Mouse (Mus musculus): ENCODE data around the gene Inca1.
A peak's percentile ranks its signal among the peaks of the same experiment; 100 is the strongest.

Inca1 gene

DNA sequence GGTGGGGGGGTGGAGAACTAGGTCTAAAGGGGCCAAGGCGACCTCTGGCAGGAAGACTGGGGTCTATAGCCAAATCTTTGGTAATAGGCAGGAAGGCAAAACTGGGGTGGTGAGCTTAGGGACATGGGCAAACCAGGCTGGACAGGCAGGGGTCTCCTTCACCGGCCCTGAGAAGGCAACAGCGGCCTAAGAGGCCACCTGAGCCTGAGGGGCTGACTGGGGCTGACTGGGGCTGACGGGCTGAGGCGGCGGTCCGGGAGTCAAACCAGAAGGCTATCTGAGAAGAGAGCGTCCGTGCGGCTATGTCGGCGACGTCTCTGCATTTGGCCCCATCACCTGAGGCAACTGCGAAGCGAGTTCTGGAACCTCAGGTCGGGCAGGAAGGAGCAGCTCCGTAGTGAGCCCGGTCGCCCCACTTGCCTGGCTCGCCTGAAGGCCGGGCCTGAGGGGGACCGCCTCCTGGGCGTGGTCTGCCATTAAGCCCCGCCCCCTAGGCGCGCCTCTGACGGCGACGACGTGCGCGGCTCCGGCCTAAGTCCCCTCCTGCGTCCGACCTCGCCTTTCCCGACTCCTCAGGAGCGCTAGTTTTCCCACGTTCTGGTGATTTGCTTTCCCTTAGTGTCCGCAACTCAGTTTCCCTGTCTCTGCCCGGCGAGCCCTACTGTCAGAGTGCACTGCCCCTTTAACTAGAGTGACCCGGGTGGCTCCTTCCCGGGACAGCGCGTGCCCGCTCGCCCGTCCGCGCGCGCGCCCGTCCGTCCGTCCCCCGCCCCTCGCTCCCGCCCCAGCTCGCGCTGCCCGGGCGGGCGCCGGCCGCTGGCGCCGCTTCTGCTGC lies at the start of gene Inca1, which contains the start of gene Kif1c:
Inca1 (minus strand) TSS at position 434 of the 835 bp plus-strand sequence.
Kif1c (plus strand) TSS at position 827 of the 835 bp plus-strand sequence.
- peak; percentile 92 for DNase-seq (ENCODE audit: extremely low spot score, low spot score)

DNA sequence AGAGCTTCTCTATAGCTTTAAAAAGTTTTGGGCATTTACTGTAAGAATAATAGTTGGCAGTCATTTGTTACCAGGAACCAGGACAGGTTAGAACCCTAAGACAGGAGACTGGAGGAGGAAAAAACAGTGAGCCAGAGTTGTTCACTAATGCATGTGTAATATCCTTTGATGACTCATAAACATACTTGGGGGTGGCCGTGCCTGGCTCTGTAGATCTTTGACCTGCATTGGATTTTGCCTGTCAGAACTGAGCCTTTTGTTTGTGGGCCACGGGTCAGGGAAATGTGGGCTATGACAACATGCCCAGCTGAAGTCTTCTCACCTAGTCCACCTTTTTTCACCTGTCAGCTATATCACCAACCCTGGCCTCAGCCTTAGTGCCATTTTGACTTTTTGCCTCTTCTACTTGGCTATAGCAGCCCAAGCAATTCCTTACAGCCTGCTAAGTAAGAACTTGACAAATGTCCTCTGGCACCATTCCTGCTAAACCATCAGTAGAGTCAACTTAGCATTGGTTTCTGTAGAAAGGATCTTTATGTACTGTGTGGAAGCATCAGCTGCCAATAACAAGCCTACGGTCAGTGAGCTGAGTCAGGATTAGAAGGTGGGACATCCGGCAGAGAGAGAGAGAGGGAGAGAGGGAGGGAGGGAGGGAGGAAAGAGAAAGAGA lies 48.1 kb upstream of the Inca1 start:
- DNase-seq (ENCODE audit: extremely low spot score, low spot score): no peak

DNA sequence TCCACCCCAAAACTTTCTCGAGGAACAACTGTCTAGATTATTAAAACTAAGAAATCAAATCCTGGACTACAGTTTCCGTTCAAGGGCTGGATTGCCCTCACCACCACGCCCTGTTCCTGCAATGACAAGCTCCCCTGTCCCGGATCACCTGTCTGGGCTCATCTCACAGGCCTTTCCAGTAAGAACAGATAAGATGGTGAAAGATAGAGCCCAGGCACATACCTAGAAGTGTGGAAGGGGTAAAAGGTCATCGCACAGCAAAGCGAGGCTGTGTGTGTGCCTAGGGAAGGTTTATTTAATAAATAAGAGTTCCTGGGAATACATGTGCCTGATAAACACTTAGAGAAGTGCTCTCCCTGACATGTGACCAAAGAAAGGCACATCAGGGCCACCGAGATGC lies 45.7 kb upstream of the Inca1 start:
- DNase-seq (ENCODE audit: extremely low spot score, low spot score): no peak

DNA sequence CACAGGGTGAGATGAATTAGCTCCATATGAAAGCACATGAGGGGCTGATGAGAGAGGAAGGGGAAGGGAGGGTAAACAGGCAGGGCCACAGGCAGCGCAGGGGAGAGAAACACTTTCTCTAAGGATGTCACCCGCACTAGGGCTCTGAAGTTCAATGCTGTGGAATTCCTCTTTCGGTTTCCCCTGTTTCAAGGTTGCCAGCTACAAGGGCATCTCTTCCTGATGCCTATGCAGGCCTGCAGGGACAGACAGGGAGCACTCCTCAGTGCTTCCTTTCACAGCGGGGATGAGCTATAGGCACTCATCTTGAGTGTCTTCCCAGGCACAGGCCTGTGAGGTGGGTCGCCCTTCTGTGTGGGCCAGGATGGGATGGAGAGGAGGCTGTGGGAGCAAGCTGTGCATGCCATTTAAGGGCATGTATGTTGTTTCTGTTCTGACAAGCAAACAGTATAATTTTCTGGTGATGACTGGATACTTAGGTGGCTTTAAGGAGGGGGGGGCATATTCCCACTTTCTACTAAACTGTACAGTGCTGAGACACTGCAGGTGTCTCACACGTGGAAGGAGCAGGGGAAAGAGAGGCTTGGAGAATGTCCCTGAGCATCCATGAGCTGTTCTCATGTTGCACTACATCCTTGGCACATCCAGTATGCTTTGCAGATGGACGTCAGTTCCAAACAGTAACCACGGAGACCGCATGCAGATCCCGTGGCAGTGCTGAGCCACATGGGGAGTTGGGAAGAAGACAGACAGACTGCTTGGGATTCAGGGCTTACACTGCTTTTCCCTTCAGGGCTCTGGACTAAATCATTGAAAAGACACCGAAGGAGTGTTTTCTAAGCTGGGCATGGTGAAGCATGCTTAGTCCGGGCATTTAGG lies 42.9 kb upstream of the Inca1 start:
- no peak for DNase-seq (ENCODE audit: extremely low spot score, low spot score)

DNA sequence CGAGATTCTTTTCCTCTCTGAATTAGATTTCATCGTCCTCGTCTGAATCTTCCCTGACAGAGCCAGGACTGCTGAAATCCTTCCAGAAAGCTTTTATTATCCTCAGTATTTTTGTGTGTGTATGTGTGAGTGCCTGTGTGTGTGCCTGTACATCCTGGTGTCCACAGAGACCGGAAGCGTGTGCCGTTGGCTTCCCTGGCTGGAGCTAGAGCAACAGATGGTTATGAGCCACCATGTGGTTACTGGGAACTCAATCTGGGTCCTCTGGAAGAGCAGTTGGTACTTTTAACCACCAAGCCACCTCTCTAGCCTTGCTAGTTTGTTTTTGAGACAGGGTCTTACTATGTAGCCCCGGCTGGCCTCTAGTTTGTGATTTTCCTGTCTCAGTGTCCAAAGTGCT lies 42.2 kb upstream of the Inca1 start:
- no peak for DNase-seq (ENCODE audit: extremely low spot score, low spot score)

DNA sequence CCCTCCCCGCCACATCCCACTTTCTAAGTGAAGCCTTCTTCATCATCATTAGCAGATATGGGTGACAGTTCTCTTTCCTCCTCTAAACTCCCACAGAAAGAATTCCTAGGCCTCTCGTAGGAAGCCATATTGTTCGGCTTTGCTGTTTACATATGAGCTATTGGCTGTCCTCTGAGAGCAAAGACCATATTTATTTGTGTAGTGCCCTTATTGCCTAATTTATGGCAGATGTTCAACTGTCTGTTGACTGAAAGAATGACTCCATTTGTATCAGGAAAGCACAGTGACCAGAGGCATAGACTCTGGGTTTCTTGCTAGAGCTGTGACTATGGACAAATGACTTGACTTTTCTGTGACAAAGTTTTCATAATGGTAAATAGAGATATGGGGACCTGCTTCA lies 41.6 kb upstream of the Inca1 start:
- no peak for DNase-seq (ENCODE audit: extremely low spot score, low spot score)

DNA sequence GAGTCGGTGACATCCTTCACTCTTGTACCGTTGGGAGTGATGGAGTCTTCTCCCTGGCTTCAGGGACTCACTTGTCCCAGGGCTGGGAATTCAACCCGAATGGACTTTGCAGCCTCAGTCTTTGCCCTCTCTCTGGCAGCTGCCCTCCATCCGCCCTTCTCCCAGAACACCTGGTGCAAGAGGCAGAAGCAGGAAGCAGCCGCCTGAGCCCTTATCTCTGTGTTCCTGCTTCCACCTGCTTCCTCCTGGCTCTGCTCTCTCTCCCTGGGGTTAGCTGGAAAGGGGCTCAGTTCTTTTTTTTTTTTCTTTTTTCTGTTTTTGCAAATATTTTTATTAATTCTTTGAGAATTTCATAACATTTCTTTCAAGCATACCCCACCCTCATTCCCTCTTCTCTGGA lies 37.8 kb upstream of the Inca1 start:
- DNase-seq (ENCODE audit: extremely low spot score, low spot score): no peak

DNA sequence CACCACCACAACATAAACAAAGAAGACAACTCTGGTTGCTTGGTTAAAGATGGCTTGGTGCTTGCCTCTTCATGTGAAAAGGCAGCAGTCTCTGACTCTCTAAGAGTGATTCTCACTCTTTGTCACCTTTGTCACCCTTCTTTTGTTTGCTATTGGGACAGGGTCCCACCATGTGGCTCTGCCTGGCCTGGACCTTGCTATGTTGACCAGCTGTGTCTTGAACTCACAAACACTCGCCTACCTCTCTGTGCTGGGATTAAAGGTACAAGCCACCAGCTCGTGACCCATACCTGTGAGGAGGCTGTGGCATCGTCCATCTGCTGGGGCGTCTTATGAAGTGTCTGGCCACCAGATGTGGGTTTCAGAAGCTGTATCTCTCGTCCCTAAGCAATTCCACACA lies 33.3 kb upstream of the Inca1 start:
- no peak for DNase-seq (ENCODE audit: extremely low spot score, low spot score)

DNA sequence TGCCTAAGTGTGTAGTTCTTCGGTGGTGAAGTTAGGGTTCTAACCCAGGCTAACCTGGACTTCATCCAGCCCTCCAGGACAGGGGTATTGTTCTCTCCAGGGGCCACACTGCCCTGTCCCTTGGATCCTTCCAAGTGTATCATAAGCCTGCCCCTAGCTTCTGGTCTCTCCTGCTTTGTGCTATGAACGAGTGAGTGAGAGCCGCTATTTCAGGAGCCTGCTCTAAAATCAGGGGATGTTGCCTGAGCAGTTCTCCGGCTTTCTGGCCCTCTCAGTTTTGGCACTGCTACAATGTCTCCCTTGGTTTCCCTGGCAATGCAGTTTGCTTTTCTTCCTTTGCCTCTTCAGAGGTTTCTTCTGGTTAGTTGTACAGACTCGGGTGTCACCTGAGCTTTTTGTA lies 31.2 kb upstream of the Inca1 start:
- DNase-seq (ENCODE audit: extremely low spot score, low spot score): no peak

DNA sequence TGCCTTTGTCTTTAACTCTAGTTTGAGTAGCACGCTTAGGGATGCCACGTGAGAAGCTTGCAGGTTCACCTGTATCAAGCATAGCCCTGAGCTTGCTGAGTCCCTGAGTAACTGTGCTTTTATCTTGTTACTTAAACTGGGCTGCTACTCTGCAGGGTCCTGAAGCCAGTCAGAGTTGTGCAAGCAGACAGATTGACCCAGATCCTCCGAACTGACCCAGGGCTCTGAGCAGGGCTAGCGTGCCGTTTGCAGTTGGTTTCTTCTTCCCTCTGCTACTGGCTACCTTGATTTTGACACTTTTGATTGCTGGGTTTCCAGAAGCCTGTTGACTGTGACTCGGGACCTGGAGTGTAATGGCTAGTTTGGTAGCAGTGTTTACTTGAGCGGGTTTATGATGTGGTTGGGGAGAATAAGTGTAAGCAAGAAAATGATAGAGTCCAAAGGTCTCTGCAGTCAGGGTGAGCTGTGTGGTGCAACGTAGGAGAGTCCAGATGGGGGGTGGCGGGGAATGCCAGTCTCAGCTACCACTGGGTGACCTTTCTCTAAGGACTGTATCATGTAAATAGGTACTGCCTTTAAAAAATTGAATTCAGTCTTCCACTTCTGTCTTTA lies 30.6 kb upstream of the Inca1 start:
- DNase-seq (ENCODE audit: extremely low spot score, low spot score): no peak

DNA sequence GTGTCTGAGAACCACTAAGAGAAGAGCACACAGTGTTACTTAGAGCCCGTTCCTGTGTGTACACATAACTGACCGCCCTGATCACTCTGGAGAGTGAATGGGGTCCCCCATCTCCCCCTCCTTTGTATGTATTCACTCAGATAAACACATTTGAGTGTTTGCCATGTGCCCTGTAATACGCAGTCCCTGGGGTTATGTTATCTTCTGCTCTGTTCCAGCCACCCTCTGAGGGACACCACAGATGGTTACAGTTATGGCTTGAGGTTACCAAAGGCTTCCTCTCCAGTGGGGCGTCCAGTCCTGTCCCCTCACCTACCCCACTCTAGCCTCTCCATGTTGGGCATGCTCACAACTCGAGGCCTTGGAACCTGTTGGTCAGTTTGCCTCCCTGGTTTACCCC lies 27.4 kb upstream of the Inca1 start:
- no peak for DNase-seq (ENCODE audit: extremely low spot score, low spot score)

DNA sequence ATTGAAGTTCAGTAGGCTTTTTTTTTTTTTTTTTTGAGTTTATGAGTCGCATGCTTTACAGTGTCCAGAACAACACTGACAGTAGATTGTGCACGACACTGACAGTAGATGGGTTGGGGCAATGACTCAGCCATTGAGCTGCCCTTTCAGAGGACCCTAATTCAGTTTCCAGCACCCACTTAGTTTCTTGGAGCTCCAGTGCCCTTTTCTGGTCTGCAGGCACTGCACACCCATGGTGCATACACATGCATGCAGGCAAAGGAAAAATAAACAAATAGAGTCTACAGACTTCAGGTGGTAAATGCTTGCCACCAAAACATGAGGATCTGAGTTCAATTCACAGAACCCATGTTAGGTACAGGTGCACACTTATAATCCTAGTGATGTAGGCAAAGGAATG lies 26.6 kb upstream of the Inca1 start:
- DNase-seq (ENCODE audit: extremely low spot score, low spot score): no peak

DNA sequence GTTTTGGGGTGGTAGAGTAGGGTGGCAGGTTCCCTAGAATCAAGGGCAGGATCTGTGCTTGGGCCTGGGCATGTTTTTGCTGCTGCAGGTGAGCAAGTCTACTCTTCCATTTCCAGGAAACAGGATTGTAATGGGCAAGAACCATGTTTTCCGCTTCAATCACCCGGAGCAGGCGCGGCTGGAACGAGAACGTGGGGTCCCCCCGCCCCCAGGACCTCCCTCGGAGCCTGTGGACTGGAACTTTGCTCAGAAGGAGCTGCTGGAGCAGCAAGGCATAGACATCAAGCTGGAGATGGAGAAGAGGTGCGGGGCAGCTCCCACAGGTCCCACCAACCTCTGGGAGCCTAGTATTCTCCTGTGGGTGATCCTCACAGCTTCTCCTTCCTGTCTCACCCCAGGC lies 24.8 kb upstream of the Inca1 start:
- no peak for DNase-seq (ENCODE audit: extremely low spot score, low spot score)

DNA sequence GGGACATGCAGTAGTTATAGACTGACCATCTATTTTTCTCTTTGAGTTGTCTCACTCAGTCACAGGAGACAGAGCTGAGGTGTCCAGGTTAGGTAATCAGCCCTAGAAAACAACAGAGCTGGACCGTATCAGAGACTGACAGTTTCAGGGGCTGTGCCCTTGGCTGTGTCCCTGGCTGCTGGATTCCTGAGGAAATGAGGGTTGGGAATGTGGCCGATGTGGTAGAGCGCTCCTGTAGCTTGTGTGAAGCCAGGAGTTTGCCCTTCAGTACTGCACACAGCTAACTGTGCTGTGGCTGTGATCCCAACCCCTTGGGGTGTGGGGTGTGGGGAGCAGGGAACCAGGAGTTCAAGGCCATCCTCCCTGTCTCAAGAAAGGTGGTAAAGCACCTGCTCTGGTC lies 21.1 kb upstream of the Inca1 start:
- no peak for DNase-seq (ENCODE audit: extremely low spot score, low spot score)

DNA sequence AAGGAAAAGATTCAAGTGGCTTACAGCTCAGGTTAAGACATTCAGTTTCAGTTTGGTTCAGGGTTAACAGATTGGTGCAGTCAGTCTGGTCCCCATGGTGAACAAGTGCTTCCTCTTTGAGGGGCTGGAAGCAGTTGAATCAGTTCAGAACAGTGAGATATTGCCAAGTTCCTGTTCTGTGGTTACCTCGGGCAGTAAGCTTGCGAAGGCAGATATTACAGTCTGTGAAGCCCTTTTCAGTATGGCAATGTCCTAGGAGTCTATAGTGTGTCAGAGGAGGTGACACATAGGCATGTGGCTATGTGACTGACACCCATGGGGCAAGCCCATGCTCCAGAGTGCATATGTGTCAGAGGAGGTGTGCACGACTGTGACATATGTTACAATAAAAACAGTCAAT lies 20.6 kb upstream of the Inca1 start:
- no peak for DNase-seq (ENCODE audit: extremely low spot score, low spot score)

DNA sequence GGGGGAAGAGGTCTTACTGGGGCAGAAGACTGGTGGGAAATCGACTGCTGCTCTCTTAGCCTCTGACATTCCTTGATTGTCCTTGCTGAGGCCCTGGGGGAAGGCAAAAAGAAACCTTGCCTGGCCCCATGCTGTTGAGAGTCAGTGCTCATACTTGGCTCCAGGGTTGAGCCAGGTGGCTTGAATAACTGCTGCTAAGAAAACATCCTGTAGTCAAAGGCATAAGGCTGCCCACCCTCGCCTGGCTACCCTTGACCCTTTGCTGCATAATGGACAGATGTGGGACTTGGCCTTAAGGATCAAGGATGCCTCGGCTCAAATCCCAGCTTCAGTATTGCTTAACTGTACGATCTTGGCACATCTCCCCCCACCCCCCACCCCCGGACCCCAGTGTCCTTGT lies 18.5 kb upstream of the Inca1 start:
- no peak for DNase-seq (ENCODE audit: extremely low spot score, low spot score)

DNA sequence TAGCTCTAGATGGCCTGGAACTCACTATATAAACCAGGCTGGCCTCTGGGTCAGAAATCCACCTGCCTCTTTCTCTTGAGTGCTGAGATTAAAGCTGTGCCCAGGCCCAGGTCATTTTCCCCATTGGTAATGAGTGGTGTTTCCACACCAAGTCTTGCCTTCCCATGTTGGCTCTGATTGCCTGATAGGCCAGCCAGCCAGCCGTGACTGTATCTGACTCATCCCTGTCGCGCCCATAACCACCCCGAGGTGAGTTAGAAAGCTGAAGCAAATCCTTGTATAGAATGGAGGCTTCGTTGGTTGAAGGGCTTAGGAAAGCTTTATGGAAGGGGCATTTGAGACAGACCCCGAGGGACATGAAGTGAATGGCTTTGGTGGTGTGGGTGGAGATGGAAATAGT lies 15.9 kb upstream of the Inca1 start:
- no peak for DNase-seq (ENCODE audit: extremely low spot score, low spot score)

DNA sequence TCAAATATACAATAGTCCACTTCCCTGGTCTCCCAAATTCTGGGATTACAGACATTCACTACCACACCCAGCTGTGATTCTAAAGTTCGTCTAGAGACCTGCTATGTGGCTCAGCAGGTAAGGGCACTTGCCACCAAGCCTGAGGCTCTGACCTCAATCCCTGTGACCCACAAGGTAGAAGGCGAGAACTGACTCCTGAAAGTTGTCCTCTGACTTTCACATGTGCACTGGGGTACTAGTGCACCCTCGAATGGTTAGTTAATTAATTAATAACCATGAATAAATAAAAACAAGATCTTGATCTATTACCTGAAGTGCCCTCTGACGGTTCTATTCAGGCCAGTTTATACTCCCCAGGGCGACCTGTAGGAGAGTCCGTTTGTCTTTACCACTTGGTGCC lies 13.3 kb upstream of the Inca1 start:
- no peak for DNase-seq (ENCODE audit: extremely low spot score, low spot score)

DNA sequence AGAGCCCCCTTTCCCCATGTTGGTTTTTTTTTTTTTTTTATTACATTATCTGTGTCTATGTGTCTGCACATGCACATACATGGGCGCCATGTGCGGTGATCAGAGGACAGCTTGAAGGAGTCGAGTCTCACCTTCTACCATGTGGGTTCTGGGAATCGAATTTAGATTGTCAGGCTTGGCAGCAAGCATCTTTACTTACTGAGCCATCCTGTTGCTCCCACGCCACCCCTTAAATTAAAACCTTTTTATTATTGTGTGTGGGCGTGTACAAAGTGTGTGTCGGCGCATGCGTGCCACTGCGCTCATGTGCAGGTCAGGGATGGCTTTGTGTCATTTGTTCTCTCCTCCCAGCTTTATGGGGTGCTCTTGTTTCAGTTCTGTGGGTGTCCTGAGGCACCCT lies 11.1 kb upstream of the Inca1 start:
- DNase-seq (ENCODE audit: extremely low spot score, low spot score): no peak

DNA sequence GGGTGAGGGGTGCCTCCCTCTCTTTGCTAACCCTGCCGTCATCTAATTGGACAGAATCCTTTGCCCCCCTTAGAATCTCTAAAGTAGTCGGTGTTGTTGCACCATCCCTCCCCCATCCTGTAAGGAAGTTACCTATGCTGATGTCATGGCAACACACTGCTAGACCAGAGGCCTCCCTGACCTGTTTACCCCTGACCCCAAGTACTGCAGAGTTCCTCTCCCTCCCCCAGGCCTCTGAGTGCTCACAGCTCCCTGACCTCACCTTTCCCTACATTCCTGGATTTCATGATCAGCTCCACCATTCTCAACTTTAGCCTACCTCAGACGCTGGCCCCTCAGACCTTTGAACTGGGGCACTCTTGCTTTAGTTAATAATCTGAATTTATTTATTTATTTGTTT lies 6.2 kb upstream of the Inca1 start:
- no peak for DNase-seq (ENCODE audit: extremely low spot score, low spot score)

DNA sequence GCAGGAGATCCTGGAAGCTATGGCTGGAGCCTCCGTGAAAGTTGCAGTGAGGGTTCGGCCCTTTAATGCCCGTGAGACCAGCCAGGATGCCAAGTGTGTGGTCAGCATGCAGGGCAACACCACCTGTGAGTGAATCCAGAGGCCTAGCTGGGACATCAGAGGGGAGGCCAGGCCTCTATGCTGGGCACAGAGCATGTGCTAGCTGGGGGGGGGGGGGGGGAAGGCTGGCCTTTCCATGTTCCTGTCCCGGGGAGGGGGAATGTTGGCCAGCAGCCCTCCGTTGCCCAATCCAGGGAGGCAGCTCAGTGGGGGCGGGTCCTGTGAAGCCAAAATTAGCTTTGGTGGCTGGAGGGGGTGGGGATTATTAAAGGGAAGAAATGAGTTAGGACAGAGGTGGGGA lies 2.8 kb upstream of the Inca1 start:
- DNase-seq (ENCODE audit: extremely low spot score, low spot score): no peak
